Mouse (Mus musculus) G1E (cell line): ENCODE measurements at regions not wholly inside any gene's neighbourhood (a gene's known extent, or its start where the extent isn't known, plus 50 kb on each side); places are given as distances from the start of the nearest gene placed in this dataset.

Experiments used
- ATAC-seq: 2 replicates; pipeline ENCODE4 v1.8.0; 2016; ENCODE audit warnings: mild to moderate bottlenecking; ENCODE audit not compliant: insufficient number of reproducible peaks, poor library complexity, low FRiP score, severe bottlenecking; ENCODE audit errors: extremely low read depth
- DNase-seq: peaks from one replicate; pipeline ENCODE4 v3.0.0; 2012; ENCODE audit warnings: low spot score
- H3K27me3 ChIP-seq: 2 replicates; pipeline ENCODE4 v1.6.1; 2012; ENCODE audit warnings: mild to moderate bottlenecking, low read length, inconsistent platforms; ENCODE audit not compliant: insufficient read depth
- H3K36me3 ChIP-seq: replicated peaks from 2 replicates; pipeline ENCODE3; 2012; ENCODE audit warnings: mild to moderate bottlenecking, inconsistent platforms
- H3K4me1 ChIP-seq: 2 replicates; pipeline ENCODE4 v1.6.1; 2012; ENCODE audit warnings: low read depth, low read length, inconsistent platforms, mixed read lengths; ENCODE audit not compliant: insufficient read depth
- H3K4me3 ChIP-seq: 2 replicates; pipeline ENCODE4 v1.5.1; 2012; ENCODE audit warnings: low read depth, mild to moderate bottlenecking, inconsistent platforms, low read length, moderate library complexity, mixed read lengths
- H3K9me3 ChIP-seq: replicated peaks from 2 replicates; pipeline ENCODE4 v1.6.1; 2012; ENCODE audit warnings: inconsistent platforms
- GATA2 ChIP-seq: IDR thresholded peaks from 2 replicates; pipeline ENCODE4 v1.6.1; 2012; ENCODE audit warnings: low read depth, low read length, inconsistent platforms, borderline replicate concordance
- TAL1 ChIP-seq: conservative IDR thresholded peaks from 2 replicates; pipeline ENCODE4 v1.6.1; 2012; ENCODE audit warnings: low read depth, low read length, inconsistent platforms, mixed read lengths

DNA sequence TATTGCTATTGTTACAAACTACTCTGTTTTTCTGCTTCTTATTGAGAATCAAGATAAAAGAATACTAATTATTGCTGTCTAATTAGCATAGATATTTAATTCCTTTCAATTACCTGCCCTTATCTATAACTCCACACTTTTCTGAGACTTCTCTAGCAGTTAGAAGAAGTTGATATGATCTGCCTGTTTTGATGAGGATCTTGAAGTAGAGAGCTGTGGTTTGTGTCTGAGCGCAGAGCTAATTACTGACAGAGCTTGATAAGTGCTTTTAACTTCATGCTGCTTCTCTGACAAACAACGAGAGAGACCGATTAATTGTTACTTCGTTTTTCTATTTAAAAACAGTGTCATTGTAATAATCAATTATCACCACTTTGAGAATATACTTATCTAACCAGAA lies 347.7 kb upstream of the Htr2c start:
- peak; percentile 97 for ATAC-seq
- H3K36me3 ChIP-seq, result no peaks in the 10 kb centered on the region
- H3K4me1 ChIP-seq, result no peaks in the 10 kb centered on the region
- H3K4me3 ChIP-seq, result no peak overlapping the region
- DNase-seq, result peak; percentile 1
- H3K9me3 ChIP-seq, result no peaks in the 10 kb centered on the region
- TF ChIP-seq GATA2 (no peak), TAL1 (0 out of 2 replicates have a peak, but pooled peaks have one; percentile 21)
- no peaks in the 10 kb centered on the region for H3K27me3 ChIP-seq
